Mouse (Mus musculus) kidney, adult 2 months (tissue): ENCODE data around the gene Ulk4.

ENCODE experiments used
- CTCF ChIP-seq: fragments of 200-500 bp; conservative IDR thresholded peaks from 2 replicates; pipeline ENCODE4 v1.5.1; 2011; ENCODE audit warnings: low read depth, mild to moderate bottlenecking, control low read depth, low read length, moderate library complexity, mixed read lengths; ENCODE audit not compliant: insufficient read depth, insufficient read length
- POLR2A ChIP-seq: fragments of 200-500 bp; IDR thresholded peaks from one replicate; pipeline ENCODE4 v1.6.1; 2011; ENCODE audit warnings: low read depth, low read length, control low read depth

GRCm38 (mm10) chr9:121064606-121065355, 212.2 kb downstream of the Ulk4 start:
- TF ChIP-seq POLR2A (no peak), CTCF (no peak)
